Comparison of ENCODE assay signal across 8 mouse cellular contexts in the genomic region with DNA sequence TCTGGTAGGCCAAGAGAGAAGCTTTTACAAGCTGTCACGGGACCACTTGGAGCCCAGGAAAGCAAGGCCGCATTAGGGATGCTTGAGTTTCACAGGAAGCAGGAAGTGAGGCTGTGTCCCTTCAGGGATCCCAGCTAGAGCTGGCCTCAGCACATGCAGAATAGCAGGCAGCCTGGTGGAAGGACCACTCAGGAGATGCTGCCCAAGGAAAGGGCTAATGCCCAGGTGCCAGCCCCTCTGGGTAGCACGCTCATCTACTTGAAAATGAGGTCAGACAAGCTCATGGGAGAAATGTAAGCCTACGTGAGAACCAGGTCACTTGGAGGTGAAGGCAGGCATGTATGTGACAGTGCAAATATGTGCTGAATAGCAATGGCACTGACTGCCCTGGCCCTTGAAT. TPM values are rescaled to one million over a fixed set of nuclear protein-coding genes. Genes with fewer than 3 reads are reported as not detected.
DNase-seq lines count a peak whose midpoint lies in the region; ATAC-seq and TF ChIP-seq lines count a peak whose summit lies in the region.

No protein-coding gene starts in this region.

- H3K4me3 ChIP-seq in erythroblast, embryonic 14.5 days (replicated peaks), result peak overlapping the region; percentile 90
- H3K4me3 ChIP-seq in lung, embryonic 16.5 days (ENCODE audit: low read length), result no peak overlapping the region
- H3K4me3 ChIP-seq in hindbrain, postnatal 0 days (ENCODE audit: low read length), result no peak overlapping the region
- no peak overlapping the region for H3K4me3 ChIP-seq in neural tube, embryonic 14.5 days (ENCODE audit: low read depth, low read length)

- peaks cover 4% of the 10 kb centered on the region for H3K27me3 ChIP-seq in erythroblast, embryonic 14.5 days (ENCODE audit: control insufficient read depth)
- H3K27me3 ChIP-seq in lung, embryonic 16.5 days (ENCODE audit: control insufficient read depth, insufficient read depth, low read depth, low read length), result no peaks in the 10 kb centered on the region
- no peaks in the 10 kb centered on the region for H3K27me3 ChIP-seq in hindbrain, postnatal 0 days (ENCODE audit: insufficient read depth, low read length)
- H3K27me3 ChIP-seq in neural tube, embryonic 14.5 days (ENCODE audit: control insufficient read depth, insufficient read depth, low read length), result no peaks in the 10 kb centered on the region

- DNase-seq in lung, adult 18-20 months, result no peak
- peak; percentile 21 for DNase-seq in hindbrain, postnatal 0 days (ENCODE audit: low spot score)
- no peak for DNase-seq in left cerebral cortex, adult 11 months (ENCODE audit: low spot score)
- no peak for DNase-seq in cerebellum, adult 9-11 months

- no peak overlapping the region for H3K4me2 ChIP-seq in lung, embryonic 16.5 days (ENCODE audit: low read depth, low read length)
- peak overlapping the region; percentile 18; the same call in 1 of the 2 replicates for H3K4me2 ChIP-seq in hindbrain, postnatal 0 days (ENCODE audit: low read depth, low read length)
- no peak overlapping the region for H3K4me2 ChIP-seq in neural tube, embryonic 14.5 days (ENCODE audit: low read depth, low read length)

- H3K27ac ChIP-seq in lung, embryonic 16.5 days (ENCODE audit: low read length), result peak overlapping the region; percentile 23; the same call in 1 of the 2 replicates
- H3K27ac ChIP-seq in hindbrain, postnatal 0 days, result peak overlapping the region; percentile 52; the same call in 1 of the 2 replicates
- peak overlapping the region; percentile 22; the same call in 1 of the 2 replicates for H3K27ac ChIP-seq in neural tube, embryonic 14.5 days (ENCODE audit: low read depth, low read length)

- no peaks in the 10 kb centered on the region for H3K9me3 ChIP-seq in erythroblast, embryonic 14.5 days (ENCODE audit: control insufficient read depth, low read length)
- no peaks in the 10 kb centered on the region for H3K9me3 ChIP-seq in lung, embryonic 16.5 days (ENCODE audit: control insufficient read depth, low read length)
- no peaks in the 10 kb centered on the region for H3K9me3 ChIP-seq in hindbrain, postnatal 0 days (ENCODE audit: low read length)
- H3K9me3 ChIP-seq in neural tube, embryonic 14.5 days (ENCODE audit: control insufficient read depth, low read length), result no peaks in the 10 kb centered on the region

- H3K9ac ChIP-seq in lung, embryonic 16.5 days (ENCODE audit: low read length), result no peak overlapping the region
- H3K9ac ChIP-seq in hindbrain, postnatal 0 days (replicated peaks; ENCODE audit: low read length), result no peak overlapping the region
- H3K9ac ChIP-seq in neural tube, embryonic 14.5 days (replicated peaks; ENCODE audit: low read depth, low read length), result 0 out of 2 replicates have a peak overlapping the region, but pooled peaks have one; percentile 11

- peaks cover 68% of the 10 kb centered on the region for H3K36me3 ChIP-seq in erythroblast, embryonic 14.5 days (ENCODE audit: control insufficient read depth)
- peaks cover 15% of the 10 kb centered on the region for H3K36me3 ChIP-seq in lung, embryonic 16.5 days (ENCODE audit: control insufficient read depth, insufficient read depth, low read length)
- H3K36me3 ChIP-seq in hindbrain, postnatal 0 days (ENCODE audit: insufficient read depth, low read length), result peaks cover 12% of the 10 kb centered on the region
- H3K36me3 ChIP-seq in neural tube, embryonic 14.5 days (ENCODE audit: control insufficient read depth, insufficient read depth, low read length), result peaks cover 21% of the 10 kb centered on the region

- peaks cover 88% of the 10 kb centered on the region for H3K4me1 ChIP-seq in erythroblast, embryonic 14.5 days (ENCODE audit: control insufficient read depth)
- peaks cover 46% of the 10 kb centered on the region for H3K4me1 ChIP-seq in lung, embryonic 16.5 days (replicated peaks; ENCODE audit: control insufficient read depth, insufficient read depth, low read length)
- H3K4me1 ChIP-seq in hindbrain, postnatal 0 days (ENCODE audit: insufficient read depth, low read length), result peaks cover 14% of the 10 kb centered on the region
- peaks cover 30% of the 10 kb centered on the region; the same call in 1 of the 2 replicates for H3K4me1 ChIP-seq in neural tube, embryonic 14.5 days (ENCODE audit: control insufficient read depth, insufficient read depth, low read length)

- 37% methylated on average over 4 of the region's 4 CpGs for WGBS in lung, embryonic 16.5 days
- WGBS in hindbrain, postnatal 0 days, result 54% methylated on average over 4 of the region's 4 CpGs
- 56% methylated on average over 4 of the region's 4 CpGs for WGBS in neural tube, embryonic 14.5 days

- no peak for ATAC-seq in erythroblast, adult 5-6 weeks (replicated peaks; ENCODE audit: low FRiP score, poor library complexity, severe bottlenecking)
- ATAC-seq in lung, embryonic 16.5 days (ENCODE audit: low read depth), result no peak
- no peak; the same call in 1 of the 2 replicates for ATAC-seq in hindbrain, postnatal 0 days
- ATAC-seq in neural tube, embryonic 14.5 days (ENCODE audit: low read depth), result no peak

- no peak for TF ChIP-seq CTCF in hindbrain, postnatal 0 days (IDR thresholded peaks at IDR 0.05; ENCODE audit: low read depth)

RNA-seq across cellular contexts. Expression of a gene that starts 2.5 kb away (rescaled TPM):
- 14.7 and 15.8 TPM in 2 replicates for polyA plus RNA-seq in erythroblast, embryonic 14.5 days (2012)
- 14.2 and 15.0 TPM in 2 replicates for total RNA-seq in erythroblast, adult 5-6 weeks (2015; ENCODE audit: low replicate concordance)
- 20.1 and 28.7 TPM in 2 replicates for total RNA-seq in erythroblast, adult 5-6 weeks (2017; ENCODE audit: low replicate concordance)
- 44.0 and 46.4 TPM in 2 replicates for polyA plus RNA-seq in lung, embryonic 16.5 days (2015; fragmentation: Nextera tagmentation; extraction: Ambion mirVana)
- 16.3 and 16.8 TPM in 2 replicates for total RNA-seq in hindbrain, postnatal 0 days (2014; rRNA removed)
- 11.2 and 11.7 TPM in 2 replicates for polyA plus RNA-seq in hindbrain, postnatal 0 days (2015; fragmentation: Nextera tagmentation; extraction: Ambion mirVana)
- polyA plus RNA-seq in neural tube, embryonic 14.5 days (2014; fragmentation: Nextera tagmentation; extraction: Ambion mirVana), result 5.7 and 5.9 TPM in 2 replicates

RNA-seq across cellular contexts. Expression of a gene that starts 5.4 kb away (rescaled TPM):
- 11.5 and 12.0 TPM in 2 replicates for polyA plus RNA-seq in erythroblast, embryonic 14.5 days (2012)
- total RNA-seq in erythroblast, adult 5-6 weeks (2015; ENCODE audit: low replicate concordance), result 44.1 and 62.1 TPM in 2 replicates
- total RNA-seq in erythroblast, adult 5-6 weeks (2017; ENCODE audit: low replicate concordance), result 12.9 and 19.2 TPM in 2 replicates
- polyA plus RNA-seq in lung, embryonic 16.5 days (2015; fragmentation: Nextera tagmentation; extraction: Ambion mirVana), result 76.9 and 84.3 TPM in 2 replicates
- total RNA-seq in hindbrain, postnatal 0 days (2014; rRNA removed), result 65.3 and 78.8 TPM in 2 replicates
- 84.7 and 89.4 TPM in 2 replicates for polyA plus RNA-seq in hindbrain, postnatal 0 days (2015; fragmentation: Nextera tagmentation; extraction: Ambion mirVana)
- polyA plus RNA-seq in neural tube, embryonic 14.5 days (2014; fragmentation: Nextera tagmentation; extraction: Ambion mirVana), result 99.0 and 101 TPM in 2 replicates

RNA-seq across cellular contexts. Expression of a gene that starts 6.9 kb away (rescaled TPM):
- 15.3 and 26.1 TPM in 2 replicates for polyA plus RNA-seq in erythroblast, embryonic 14.5 days (2012)
- 130 and 134 TPM in 2 replicates for total RNA-seq in erythroblast, adult 5-6 weeks (2015; ENCODE audit: low replicate concordance)
- total RNA-seq in erythroblast, adult 5-6 weeks (2017; ENCODE audit: low replicate concordance), result 36.8 and 38.1 TPM in 2 replicates
- 466 and 483 TPM in 2 replicates for polyA plus RNA-seq in lung, embryonic 16.5 days (2015; fragmentation: Nextera tagmentation; extraction: Ambion mirVana)
- total RNA-seq in hindbrain, postnatal 0 days (2014; rRNA removed), result 197 and 213 TPM in 2 replicates
- 309 and 327 TPM in 2 replicates for polyA plus RNA-seq in hindbrain, postnatal 0 days (2015; fragmentation: Nextera tagmentation; extraction: Ambion mirVana)
- 316 and 329 TPM in 2 replicates for polyA plus RNA-seq in neural tube, embryonic 14.5 days (2014; fragmentation: Nextera tagmentation; extraction: Ambion mirVana)

RNA-seq across cellular contexts. Expression of a gene that starts 35.4 kb away (rescaled TPM):
- 2.9 and 4.8 TPM in 2 replicates for polyA plus RNA-seq in erythroblast, embryonic 14.5 days (2012)
- total RNA-seq in erythroblast, adult 5-6 weeks (2015; ENCODE audit: low replicate concordance), result 19.6 and 20.2 TPM in 2 replicates
- 31.8 and 33.4 TPM in 2 replicates for total RNA-seq in erythroblast, adult 5-6 weeks (2017; ENCODE audit: low replicate concordance)
- polyA plus RNA-seq in lung, embryonic 16.5 days (2015; fragmentation: Nextera tagmentation; extraction: Ambion mirVana), result 101 and 103 TPM in 2 replicates
- 60.7 and 72.2 TPM in 2 replicates for total RNA-seq in hindbrain, postnatal 0 days (2014; rRNA removed)
- 36.4 and 37.0 TPM in 2 replicates for polyA plus RNA-seq in hindbrain, postnatal 0 days (2015; fragmentation: Nextera tagmentation; extraction: Ambion mirVana)
- polyA plus RNA-seq in neural tube, embryonic 14.5 days (2014; fragmentation: Nextera tagmentation; extraction: Ambion mirVana), result 36.5 and 49.9 TPM in 2 replicates

RNA-seq across cellular contexts. Expression of a gene that starts 42.4 kb away (rescaled TPM):
- polyA plus RNA-seq in erythroblast, embryonic 14.5 days (2012), result 0.03 TPM in 1 of 2 replicates, not detected in the other
- 9.0 and 14.2 TPM in 2 replicates for total RNA-seq in erythroblast, adult 5-6 weeks (2015; ENCODE audit: low replicate concordance)
- total RNA-seq in erythroblast, adult 5-6 weeks (2017; ENCODE audit: low replicate concordance), result 7.8 and 7.9 TPM in 2 replicates
- 1.4 and 2.1 TPM in 2 replicates for polyA plus RNA-seq in lung, embryonic 16.5 days (2015; fragmentation: Nextera tagmentation; extraction: Ambion mirVana)
- 0.36 and 0.78 TPM in 2 replicates for total RNA-seq in hindbrain, postnatal 0 days (2014; rRNA removed)
- polyA plus RNA-seq in hindbrain, postnatal 0 days (2015; fragmentation: Nextera tagmentation; extraction: Ambion mirVana), result 0.69 and 0.76 TPM in 2 replicates
- 0.11 and 0.32 TPM in 2 replicates for polyA plus RNA-seq in neural tube, embryonic 14.5 days (2014; fragmentation: Nextera tagmentation; extraction: Ambion mirVana)

Comparison
In these comparisons a context has a peak if more than half of its experiments do, and no peak if none do; other contexts are left out.
1. RNA of a gene that starts 6.9 kb away (polyA plus RNA-seq): 466 to 483 TPM in lung, embryonic 16.5 days, 309 to 327 TPM in hindbrain, postnatal 0 days and 316 to 329 TPM in neural tube, embryonic 14.5 days; 15.3 to 26.1 TPM in erythroblast, embryonic 14.5 days; every median in the first group is over 10 times any median in the second.
2. Peak in every context shown above with its lines, with median percentiles within 50 percentile points of each other: H3K27ac ChIP-seq.